Mouse (Mus musculus) lung, embryonic 14.5 days (tissue): ENCODE measurements around the gene Tet2. TPM values are rescaled to one million over a fixed set of nuclear protein-coding genes. Genes with fewer than 3 reads are reported as not detected.

Experiments used
- ATAC-seq: fragments of 200-750 bp; cut with Nextera tagmentation; 2 replicates; pipeline ENCODE4 v1.8.0; 2017; ENCODE audit warnings: mild to moderate bottlenecking, moderate TSS enrichment, moderate library complexity; ENCODE audit not compliant: insufficient read depth
- DNase-seq: peaks from one replicate; pipeline ENCODE4 v3.0.0-alpha.2; 2015
- H3K27ac ChIP-seq: fragments of 300-500 bp; sonication (generic); 2 replicates; pipeline ENCODE4 v1.5.1; 2014; ENCODE audit warnings: low read depth, mild to moderate bottlenecking, moderate library complexity
- H3K27me3 ChIP-seq: fragments of 300-500 bp; sonication (generic); 2 replicates; pipeline ENCODE4 v1.6.1; 2014; ENCODE audit warnings: low read length, control low read depth; ENCODE audit not compliant: insufficient read depth
- H3K36me3 ChIP-seq: fragments of 300-500 bp; sonication (generic); 2 replicates; pipeline ENCODE4 v1.6.1; 2014; ENCODE audit warnings: control low read depth; ENCODE audit not compliant: insufficient read depth
- H3K4me1 ChIP-seq: fragments of 300-500 bp; sonication (generic); 2 replicates; pipeline ENCODE4 v1.6.1; 2014; ENCODE audit warnings: antibody characterized with exemption, control low read depth; ENCODE audit not compliant: insufficient read depth
- H3K4me2 ChIP-seq: fragments of 300-500 bp; sonication (generic); 2 replicates; pipeline ENCODE4 v1.6.1; 2014; ENCODE audit warnings: mild to moderate bottlenecking
- H3K4me3 ChIP-seq: fragments of 300-500 bp; sonication (generic); 2 replicates; pipeline ENCODE4 v1.5.1; 2014; ENCODE audit warnings: low read depth, low read length
- H3K9ac ChIP-seq: fragments of 300-500 bp; sonication (generic); 2 replicates; pipeline ENCODE4 v1.6.1; 2014
- H3K9me3 ChIP-seq: fragments of 300-500 bp; sonication (generic); 2 replicates; pipeline ENCODE4 v1.6.1; 2016; ENCODE audit warnings: low read depth, low read length, control low read depth
- CTCF ChIP-seq: IDR thresholded peaks from 2 replicates; pipeline ENCODE4 v1.5.1; 2016; ENCODE audit warnings: antibody characterized with exemption, low read depth
- WGBS: fragments of 180-500 bp; shearing (Covaris S2); extraction: QIAGEN DNeasy Blood & Tissue Kit; methylation state at CpG from one replicate; pipeline ENCODE4 v1.1.7; 2014; 5-methylcytosine and 5-hydroxymethylcytosine counted together
- polyA plus RNA-seq: library from polyadenylated mRNA; unstranded; fragments of >200 nt; fragmentation: Nextera tagmentation; extraction: Ambion mirVana; gene quantifications from 2 replicates; pipeline ENCODE4 v1.2.1, GENCODE M21; 2014

Tet2 gene
- polyA plus RNA-seq, 1 experiment from 2014 or later, result 19.7 TPM

- no peak overlapping the region for H3K27ac ChIP-seq
- WGBS, result 80% methylated on average over 1 of the region's 1 CpGs
- H3K4me2 ChIP-seq, result no peak overlapping the region
- H3K36me3 ChIP-seq, result no peaks in the 10 kb centered on the region
- no peaks in the 10 kb centered on the region for H3K9me3 ChIP-seq
- ATAC-seq (no peak), DNase-seq (no peak)
- no peaks in the 10 kb centered on the region for H3K4me1 ChIP-seq
- H3K27me3 ChIP-seq, result no peaks in the 10 kb centered on the region
- no peak overlapping the region for H3K4me3 ChIP-seq
- H3K9ac ChIP-seq, result no peak overlapping the region
- TF ChIP-seq CTCF, result no peak
Observed at GRCm38 (mm10) chr3:133459174-133459573, 85.8 kb downstream of the Tet2 start.

- no peak for TF ChIP-seq CTCF
- 71% methylated on average over 8 of the region's 8 CpGs for WGBS
- no peak overlapping the region for H3K27ac ChIP-seq
- ATAC-seq, result no peak
- H3K9me3 ChIP-seq, result no peaks in the 10 kb centered on the region; the same call in 1 of the 2 replicates
- no peak overlapping the region for H3K4me2 ChIP-seq
- no peaks in the 10 kb centered on the region for H3K36me3 ChIP-seq
- H3K27me3 ChIP-seq, result no peaks in the 10 kb centered on the region
- no peaks in the 10 kb centered on the region for H3K4me1 ChIP-seq
- DNase-seq, result no peak
- no peak overlapping the region for H3K9ac ChIP-seq
- H3K4me3 ChIP-seq, result no peak overlapping the region
Observed at GRCm38 (mm10) chr3:133453896-133454295, 91.0 kb downstream of the Tet2 start.

- H3K9ac ChIP-seq, result no peak overlapping the region
- no peaks in the 10 kb centered on the region for H3K9me3 ChIP-seq
- no peak for TF ChIP-seq CTCF
- WGBS, result 93% methylated on average over 6 of the region's 6 CpGs
- H3K4me2 ChIP-seq, result no peak overlapping the region
- ATAC-seq (no peak), DNase-seq (no peak)
- H3K27ac ChIP-seq, result no peak overlapping the region
- no peak overlapping the region for H3K4me3 ChIP-seq
- no peaks in the 10 kb centered on the region for H3K36me3 ChIP-seq
- H3K27me3 ChIP-seq, result no peaks in the 10 kb centered on the region
- no peaks in the 10 kb centered on the region for H3K4me1 ChIP-seq
Observed at GRCm38 (mm10) chr3:133436919-133437320, 108.0 kb downstream of the Tet2 start.

- no peak overlapping the region for H3K27ac ChIP-seq
- WGBS, result 86% methylated on average over 4 of the region's 4 CpGs
Observed at GRCm38 (mm10) chr3:133436279-133436860, 108.6 kb downstream of the Tet2 start.

GRCm38 (mm10) chr3:133435774-133436148 is 109.2 kb downstream of the Tet2 start:
- H3K4me1 ChIP-seq, result no peaks in the 10 kb centered on the region
- H3K9me3 ChIP-seq, result no peaks in the 10 kb centered on the region
- TF ChIP-seq CTCF, result no peak
- H3K27ac ChIP-seq, result no peak overlapping the region
- H3K4me3 ChIP-seq, result no peak overlapping the region
- ATAC-seq (no peak), DNase-seq (no peak)
- no peak overlapping the region for H3K9ac ChIP-seq
- 78% methylated on average over 1 of the region's 1 CpGs for WGBS
- no peak overlapping the region for H3K4me2 ChIP-seq
- no peaks in the 10 kb centered on the region for H3K36me3 ChIP-seq
- H3K27me3 ChIP-seq, result no peaks in the 10 kb centered on the region

More at GRCm38 (mm10) chr3:133436279-133436860, 108.6 kb downstream of the Tet2 start:
- Histone ChIP-seq H3K4me2 (no peak overlapping the region), H3K4me3 (no peak overlapping the region), H3K9ac (no peak overlapping the region), H3K27me3 (no peaks in the 10 kb centered on the region), H3K36me3 (no peaks in the 10 kb centered on the region), H3K9me3 (no peaks in the 10 kb centered on the region), H3K4me1 (no peaks in the 10 kb centered on the region)
- TF ChIP-seq CTCF, result no peak
- DNase-seq (no peak), ATAC-seq (no peak)

- H3K4me1 ChIP-seq, result no peaks in the 10 kb centered on the region
- no peak overlapping the region for H3K27ac ChIP-seq
- 85% methylated on average over 6 of the region's 6 CpGs for WGBS
Observed at GRCm38 (mm10) chr3:133435141-133435773, 109.7 kb downstream of the Tet2 start.

GRCm38 (mm10) chr3:133429394-133430173 is 115.4 kb downstream of the Tet2 start:
- no peak for TF ChIP-seq CTCF
- WGBS, result 62% methylated on average over 4 of the region's 4 CpGs
- Histone ChIP-seq H3K36me3 (no peaks in the 10 kb centered on the region), H3K9me3 (no peaks in the 10 kb centered on the region), H3K4me2 (no peak overlapping the region), H3K4me1 (no peaks in the 10 kb centered on the region), H3K4me3 (no peak overlapping the region), H3K9ac (no peak overlapping the region), H3K27ac (no peak overlapping the region), H3K27me3 (no peaks in the 10 kb centered on the region)
- ATAC-seq, result no peak
- DNase-seq, result no peak

More at GRCm38 (mm10) chr3:133435141-133435773, 109.7 kb downstream of the Tet2 start:
- no peak overlapping the region for H3K4me2 ChIP-seq
- no peak for TF ChIP-seq CTCF
- no peak overlapping the region for H3K9ac ChIP-seq
- ATAC-seq (no peak), DNase-seq (no peak)
- H3K27me3 ChIP-seq, result no peaks in the 10 kb centered on the region
- no peaks in the 10 kb centered on the region for H3K36me3 ChIP-seq
- H3K4me3 ChIP-seq, result no peak overlapping the region
- no peaks in the 10 kb centered on the region for H3K9me3 ChIP-seq
